Mouse (Mus musculus): Measurements from ENCODE around the gene Pcgf1. TPM values are rescaled to one million over a fixed set of nuclear protein-coding genes. Genes with fewer than 3 reads are reported as not detected.

The Pcgf1 gene
- total and polyA plus RNA-seq, 2 experiments from 2014 or later: 16.1 to 30.7 TPM

DNA sequence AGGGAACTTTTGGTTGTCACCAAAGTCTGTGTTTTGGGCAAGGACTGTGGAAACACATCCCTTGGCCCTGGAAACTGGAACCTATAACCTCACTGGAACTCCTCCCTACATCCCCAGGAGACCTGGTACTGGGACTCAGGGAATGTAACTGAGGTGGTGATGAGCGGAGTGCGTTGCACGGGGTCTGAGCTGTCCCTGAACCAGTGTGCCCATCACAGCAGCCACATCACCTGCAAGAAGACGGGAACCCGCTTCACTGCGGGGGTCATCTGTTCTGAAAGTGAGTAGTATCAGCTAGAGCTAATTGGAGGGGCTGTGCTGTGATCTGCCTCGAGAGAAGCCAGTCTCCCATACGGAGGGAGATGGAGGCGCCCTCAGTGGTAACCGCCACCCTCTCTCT, 28.3 kb upstream of the Pcgf1 start:
- Histone ChIP-seq H3K27ac (ENCODE audit: low read depth, low read length) (no peak overlapping the region), H3K4me2 (ENCODE audit: low read depth) (no peak overlapping the region), H3K9me3 (ENCODE audit: low read length) (no peaks in the 10 kb centered on the region), H3K36me3 (ENCODE audit: insufficient read depth) (no peaks in the 10 kb centered on the region; the same call in 1 of the 2 replicates), H3K4me3 (ENCODE audit: low read depth, low read length) (no peak overlapping the region), H3K4me1 (ENCODE audit: insufficient read depth) (peaks cover 9% of the 10 kb centered on the region), H3K9ac (no peak overlapping the region), H3K27me3 (ENCODE audit: insufficient read depth, low read length) (no peaks in the 10 kb centered on the region)
- DNase-seq (no peak), ATAC-seq (no peak)
- WGBS: 72% methylated on average over 10 of the region's 10 CpGs
- no peak for TF ChIP-seq CTCF (IDR thresholded peaks at IDR 0.05; ENCODE audit: low read depth)

DNA sequence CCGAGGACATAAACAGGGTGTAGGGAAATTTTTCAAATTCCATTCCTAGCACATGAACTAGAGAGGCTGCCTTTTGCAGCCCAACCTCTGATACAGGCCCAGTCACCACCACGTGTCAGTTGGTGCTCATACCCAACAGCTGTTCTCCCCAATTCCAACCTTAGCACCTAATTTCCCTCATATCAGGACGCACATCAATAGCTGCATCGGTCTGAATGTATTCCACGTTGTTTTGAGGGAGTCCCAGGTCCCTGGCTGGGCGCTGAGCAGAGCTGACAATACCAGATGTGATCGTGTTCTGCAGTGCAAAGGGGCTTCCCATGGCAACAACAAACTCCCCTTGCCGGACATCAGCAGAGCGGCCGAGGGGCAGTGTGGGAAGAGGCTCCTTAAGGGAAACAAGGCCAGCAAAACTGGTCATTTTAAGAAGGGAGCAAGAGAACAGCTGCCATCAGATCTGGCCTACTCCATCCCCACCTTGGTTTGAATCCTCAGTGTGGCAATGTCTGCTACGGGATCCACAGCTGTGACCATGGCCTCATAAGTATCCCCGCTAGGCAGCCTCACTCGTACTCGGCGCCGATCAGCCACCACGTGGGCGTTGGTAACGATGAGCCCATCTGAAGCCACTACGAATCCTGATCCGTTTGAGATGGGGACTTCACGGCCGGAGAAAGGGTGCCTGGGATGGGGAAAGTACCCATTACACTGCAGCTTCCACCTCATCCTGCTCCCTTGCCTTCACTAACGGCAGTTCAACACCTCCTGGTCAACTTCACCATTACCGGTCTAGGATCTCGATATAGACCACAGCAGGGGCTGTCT, 24.3 kb upstream of the Pcgf1 start:
- Histone ChIP-seq H3K27me3 (ENCODE audit: insufficient read depth, low read length) (no peaks in the 10 kb centered on the region), H3K36me3 (ENCODE audit: insufficient read depth) (peaks cover 14% of the 10 kb centered on the region), H3K9me3 (ENCODE audit: low read length) (no peaks in the 10 kb centered on the region), H3K4me3 (ENCODE audit: low read depth, low read length) (peak overlapping the region; percentile 94), H3K27ac (ENCODE audit: low read depth, low read length) (peak overlapping the region; percentile 91), H3K9ac (peak overlapping the region; percentile 93), H3K4me1 (ENCODE audit: insufficient read depth) (peaks cover 17% of the 10 kb centered on the region), H3K4me2 (ENCODE audit: low read depth) (peak overlapping the region; percentile 86)
- DNase-seq (peak; percentile 49), ATAC-seq (no peak; the same call in 1 of the 2 replicates)
- TF ChIP-seq CTCF (IDR thresholded peaks at IDR 0.05; ENCODE audit: low read depth): no peak
- 3% methylated on average over 26 of the region's 26 CpGs for WGBS

DNA sequence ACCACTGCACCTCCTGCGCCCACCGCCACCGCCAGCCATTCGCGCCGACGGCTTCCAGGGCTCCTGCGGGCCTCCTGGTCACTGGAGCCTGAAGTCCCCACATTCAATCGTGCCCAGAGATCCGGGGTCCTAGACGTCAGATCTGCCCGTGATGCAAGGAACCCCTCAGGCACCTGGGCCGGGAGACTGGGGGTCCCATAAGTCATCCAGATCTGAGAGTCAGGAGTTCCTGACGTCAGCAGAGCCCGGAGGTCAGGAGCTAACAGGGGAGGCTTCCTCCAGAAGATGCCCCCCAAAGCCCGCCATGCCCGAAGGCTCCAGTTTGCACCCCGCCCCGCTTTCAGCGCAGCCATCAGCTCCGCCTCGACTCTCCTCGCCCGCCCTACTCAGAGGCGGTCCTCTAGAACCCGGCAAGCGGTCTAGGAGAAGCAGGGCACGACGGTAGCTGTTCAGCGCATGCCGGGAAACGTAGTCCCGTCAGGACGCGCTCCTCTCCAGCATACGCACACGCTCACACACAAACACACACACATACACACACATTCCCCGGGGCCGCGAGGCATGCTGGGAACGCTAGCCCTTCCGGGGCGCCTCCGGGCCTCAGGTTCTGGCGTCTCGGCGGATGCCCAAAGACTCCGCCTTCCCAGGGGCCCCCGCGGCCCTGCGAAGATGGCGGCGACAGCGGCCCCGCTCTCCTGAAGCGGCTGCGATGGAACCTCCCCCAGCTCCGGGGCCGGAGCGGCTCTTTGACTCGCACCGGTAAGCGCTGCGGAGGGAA, 23.4 kb upstream of the Pcgf1 start, which contains the start of gene Aup1:
Gene Aup1, plus strand, starts transcription at position 448 of the 778 bp plus-strand sequence.
- no peak for TF ChIP-seq CTCF (IDR thresholded peaks at IDR 0.05; ENCODE audit: low read depth)
- under 1% methylated on average over 60 of the region's 64 CpGs for WGBS
- DNase-seq (peak; percentile 99), ATAC-seq (peak; percentile 99)
- Histone ChIP-seq H3K27ac (ENCODE audit: low read depth, low read length) (peak within 1 kb of the TSS; percentile 91), H3K36me3 (ENCODE audit: insufficient read depth) (peaks cover 14% of the 10 kb centered on the region), H3K4me1 (ENCODE audit: insufficient read depth) (peaks cover 17% of the 10 kb centered on the region), H3K4me2 (ENCODE audit: low read depth) (peak within 1 kb of the TSS; percentile 86), H3K9ac (peak within 1 kb of the TSS; percentile 93), H3K4me3 (ENCODE audit: low read depth, low read length) (peak within 1 kb of the TSS; percentile 94), H3K27me3 (ENCODE audit: insufficient read depth, low read length) (no peaks in the 10 kb centered on the region), H3K9me3 (ENCODE audit: low read length) (no peaks in the 10 kb centered on the region)

DNA sequence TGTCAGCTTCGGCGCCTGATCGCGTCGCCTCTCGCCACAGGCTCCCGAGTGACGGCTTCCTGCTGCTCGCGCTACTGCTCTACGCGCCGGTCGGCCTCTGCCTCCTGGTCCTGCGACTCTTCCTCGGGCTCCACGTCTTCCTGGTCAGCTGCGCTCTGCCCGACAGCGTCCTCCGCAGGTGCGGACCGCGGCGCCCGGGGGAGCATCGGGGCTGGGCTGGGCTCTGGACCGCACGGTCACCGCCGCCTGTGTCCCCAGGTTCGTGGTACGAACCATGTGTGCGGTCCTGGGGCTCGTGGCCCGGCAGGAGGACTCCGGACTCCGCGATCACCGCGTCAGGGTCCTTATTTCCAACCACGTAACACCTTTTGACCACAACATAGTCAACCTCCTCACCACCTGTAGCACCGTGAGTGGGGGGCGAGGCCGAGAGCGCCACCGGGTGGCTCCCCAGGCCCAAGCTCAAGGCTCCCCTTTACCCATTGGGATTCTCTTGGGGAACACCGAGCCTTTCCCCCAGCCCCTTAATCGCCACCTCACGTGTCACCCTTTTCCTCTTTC, 22.7 kb upstream of the Pcgf1 start, which contains the start of gene Htra2:
Gene Htra2, minus strand, starts transcription at position 403 of the 561 bp plus-strand sequence.
- H3K9me3 ChIP-seq (ENCODE audit: low read length): no peaks in the 10 kb centered on the region
- peak within 1 kb of the TSS; percentile 93 for H3K9ac ChIP-seq
- DNase-seq (peak; percentile 39), ATAC-seq (peak; percentile 26)
- peaks cover 14% of the 10 kb centered on the region for H3K36me3 ChIP-seq (ENCODE audit: insufficient read depth)
- H3K4me2 ChIP-seq (ENCODE audit: low read depth): peak within 1 kb of the TSS; percentile 86
- peaks cover 17% of the 10 kb centered on the region for H3K4me1 ChIP-seq (ENCODE audit: insufficient read depth)
- peak; percentile 64 for TF ChIP-seq CTCF (IDR thresholded peaks at IDR 0.05; ENCODE audit: low read depth)
- no peaks in the 10 kb centered on the region for H3K27me3 ChIP-seq (ENCODE audit: insufficient read depth, low read length)
- peak within 1 kb of the TSS; percentile 91 for H3K27ac ChIP-seq (ENCODE audit: low read depth, low read length)
- under 1% methylated on average over 45 of the region's 50 CpGs for WGBS
- H3K4me3 ChIP-seq (ENCODE audit: low read depth, low read length): peak within 1 kb of the TSS; percentile 94

DNA sequence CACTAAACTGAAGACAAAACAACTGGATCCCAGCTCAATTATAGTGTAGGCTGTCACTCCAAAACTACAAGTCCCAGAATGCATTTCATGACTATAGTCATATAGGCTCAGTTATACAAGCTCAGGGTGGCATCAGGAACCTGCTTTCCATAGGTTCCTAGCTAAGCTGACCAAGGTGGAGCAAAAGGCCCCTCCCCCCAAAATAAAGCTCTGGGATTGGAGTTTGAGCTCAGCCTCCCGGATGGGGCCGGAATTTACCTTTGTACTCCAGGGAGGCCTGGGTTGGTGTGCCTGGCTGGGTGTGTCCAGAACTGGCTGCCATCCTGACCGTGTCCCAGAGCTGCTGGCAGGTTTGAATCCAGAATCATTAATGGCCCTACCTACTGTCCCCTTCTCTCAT, 19.9 kb upstream of the Pcgf1 start, which contains the start of gene Dqx1:
Gene Dqx1, plus strand, starts transcription at position 55 of the 400 bp plus-strand sequence.
- H3K4me3 ChIP-seq (ENCODE audit: low read depth, low read length): no peak within 1 kb of the TSS
- H3K9ac ChIP-seq: no peak within 1 kb of the TSS
- H3K36me3 ChIP-seq (ENCODE audit: insufficient read depth): peaks cover 14% of the 10 kb centered on the region
- no peak for TF ChIP-seq CTCF (IDR thresholded peaks at IDR 0.05; ENCODE audit: low read depth)
- peaks cover 13% of the 10 kb centered on the region for H3K4me1 ChIP-seq (ENCODE audit: insufficient read depth)
- ATAC-seq: no peak
- whole genome bisulfite sequencing: 51% methylated on average over 3 of the region's 3 CpGs
- no peak for DNase-seq
- peaks cover 9% of the 10 kb centered on the region; the same call in 1 of the 2 replicates for H3K27me3 ChIP-seq (ENCODE audit: insufficient read depth, low read length)
- no peak within 1 kb of the TSS for H3K27ac ChIP-seq (ENCODE audit: low read depth, low read length)
- no peak within 1 kb of the TSS for H3K4me2 ChIP-seq (ENCODE audit: low read depth)
- H3K9me3 ChIP-seq (ENCODE audit: low read length): no peaks in the 10 kb centered on the region

DNA sequence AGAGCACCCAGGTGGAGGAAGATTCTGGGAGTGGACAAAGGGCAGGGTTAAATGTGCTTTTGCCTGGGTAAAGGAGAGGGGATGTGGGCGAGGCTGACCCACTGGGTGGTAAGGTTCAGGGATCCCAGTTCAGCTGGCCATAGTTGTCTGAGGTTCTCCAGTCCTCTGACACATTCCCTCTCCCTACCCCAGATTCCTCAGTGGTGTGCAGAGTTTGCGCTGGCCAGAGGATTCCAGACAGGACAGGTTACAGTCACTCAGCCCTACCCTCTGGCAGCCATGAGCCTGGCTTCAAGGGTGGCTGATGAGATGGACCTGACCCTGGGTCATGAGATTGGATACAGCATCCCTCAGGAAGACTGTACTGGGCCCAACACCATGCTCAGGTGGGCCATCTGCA, 18.9 kb upstream of the Pcgf1 start:
- Histone ChIP-seq H3K4me2 (ENCODE audit: low read depth) (no peak overlapping the region), H3K27me3 (ENCODE audit: insufficient read depth, low read length) (peaks cover 16% of the 10 kb centered on the region), H3K36me3 (ENCODE audit: insufficient read depth) (peaks cover 14% of the 10 kb centered on the region), H3K4me1 (ENCODE audit: insufficient read depth) (peaks cover 8% of the 10 kb centered on the region; the same call in 1 of the 2 replicates), H3K4me3 (ENCODE audit: low read depth, low read length) (no peak overlapping the region), H3K27ac (ENCODE audit: low read depth, low read length) (no peak overlapping the region), H3K9me3 (ENCODE audit: low read length) (no peaks in the 10 kb centered on the region), H3K9ac (no peak overlapping the region)
- no peak for TF ChIP-seq CTCF (IDR thresholded peaks at IDR 0.05; ENCODE audit: low read depth)
- no peak for DNase-seq
- no peak for ATAC-seq
- 85% methylated on average over 2 of the region's 2 CpGs for WGBS
